Mouse (Mus musculus): Measurements from ENCODE around the gene Klhl2.

DNA sequence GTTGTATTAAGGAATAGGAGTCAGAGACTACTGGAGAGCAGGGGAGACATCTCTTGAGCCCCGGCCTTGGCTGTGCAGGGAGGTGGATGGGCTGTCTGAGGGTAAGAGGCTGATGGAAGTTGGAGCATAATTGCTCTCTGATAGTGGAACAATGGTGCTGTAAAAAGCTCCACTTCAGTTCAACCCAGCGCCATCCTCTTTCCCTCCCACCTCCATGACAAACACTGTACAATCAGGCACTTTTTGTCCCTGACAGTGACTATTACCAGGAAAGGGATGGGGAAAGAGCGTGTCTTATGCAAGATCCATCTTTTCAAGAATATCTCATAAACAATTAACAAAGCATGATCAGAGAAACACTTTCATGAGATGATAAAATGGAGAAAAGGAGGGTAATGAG, 6.6 kb downstream of the Klhl2 start:
- TF ChIP-seq POLR2A (IDR thresholded peaks at IDR 0.05; ENCODE audit: insufficient read depth, low read length) (no peak), CTCF (IDR thresholded peaks at IDR 0.05; ENCODE audit: low read depth, low read length) (no peak)

Measured in ES-Bruce4 (cell line).